Mouse (Mus musculus) embryonic facial prominence, embryonic 11.5 days (tissue): ENCODE measurements at regions not wholly inside any gene's neighbourhood (a gene's known extent, or its start where the extent isn't known, plus 50 kb on each side); places are given as distances from the start of the nearest gene placed in this dataset.

Experiments used
- ATAC-seq: fragments of 200-750 bp; cut with Nextera tagmentation; replicated peaks from 2 replicates; pipeline ENCODE4 v1.8.0; 2017; ENCODE audit warnings: low read depth; ENCODE audit not compliant: insufficient number of reproducible peaks, low FRiP score, low TSS enrichment
- DNase-seq: peaks from one replicate; pipeline ENCODE4 v3.0.0-alpha.2; 2015; ENCODE audit warnings: low spot score
- H3K27ac ChIP-seq: fragments of 300-500 bp; sonication (generic); replicated peaks from 2 replicates; pipeline ENCODE4 v1.5.1; 2014; ENCODE audit warnings: mild to moderate bottlenecking, low read depth, low read length, control low read depth
- H3K27me3 ChIP-seq: fragments of 300-500 bp; sonication (generic); 2 replicates; pipeline ENCODE4 v1.6.1; 2014; ENCODE audit warnings: mild to moderate bottlenecking, low read length, moderate library complexity, mixed read lengths; ENCODE audit not compliant: control insufficient read depth, insufficient read depth
- H3K36me3 ChIP-seq: fragments of 300-500 bp; sonication (generic); replicated peaks from 2 replicates; pipeline ENCODE4 v1.6.1; 2014; ENCODE audit warnings: low read depth, mild to moderate bottlenecking, low read length, moderate library complexity, mixed read lengths; ENCODE audit not compliant: control insufficient read depth, insufficient read depth
- H3K4me1 ChIP-seq: fragments of 300-500 bp; sonication (generic); 2 replicates; pipeline ENCODE4 v1.6.1; 2014; ENCODE audit warnings: low read length, mixed read lengths; ENCODE audit not compliant: control insufficient read depth, insufficient read depth
- H3K4me2 ChIP-seq: fragments of 300-500 bp; sonication (generic); 2 replicates; pipeline ENCODE4 v1.6.1; 2014; ENCODE audit warnings: low read depth, mild to moderate bottlenecking, control low read depth, low read length, moderate library complexity
- H3K4me3 ChIP-seq: fragments of 300-500 bp; sonication (generic); 2 replicates; pipeline ENCODE4 v1.5.1; 2014; ENCODE audit warnings: low read depth, low read length, control low read depth
- H3K9ac ChIP-seq: fragments of 300-500 bp; sonication (generic); replicated peaks from 2 replicates; pipeline ENCODE4 v1.6.1; 2014; ENCODE audit warnings: mild to moderate bottlenecking, control low read depth, low read length
- H3K9me3 ChIP-seq: fragments of 300-500 bp; sonication (generic); replicated peaks from 2 replicates; pipeline ENCODE4 v1.6.1; 2016; ENCODE audit warnings: mild to moderate bottlenecking, low read length, inconsistent platforms, mixed read lengths; ENCODE audit not compliant: control insufficient read depth
- WGBS: fragments of 180-500 bp; shearing (Covaris S2); extraction: QIAGEN DNeasy Blood & Tissue Kit; methylation state at CpG from one replicate; pipeline ENCODE4 v1.1.7; 2014; 5-methylcytosine and 5-hydroxymethylcytosine counted together

- Histone ChIP-seq H3K9me3 (no peaks in the 10 kb centered on the region), H3K4me3 (no peak overlapping the region), H3K4me2 (no peak overlapping the region), H3K4me1 (peaks cover 3% of the 10 kb centered on the region), H3K27me3 (no peaks in the 10 kb centered on the region), H3K27ac (no peak overlapping the region), H3K36me3 (no peaks in the 10 kb centered on the region), H3K9ac (no peak overlapping the region)
- WGBS: 49% methylated on average over 5 of the region's 5 CpGs
- ATAC-seq (no peak; the same call in 1 of the 2 replicates), DNase-seq (no peak)
These were observed 148.8 kb upstream of the Cd180 start for GRCm38 (mm10) chr13:102544359-102545165.

GRCm38 (mm10) chr13:102545845-102546615 lies 147.3 kb upstream of the Cd180 start:
- H3K9me3 ChIP-seq: no peaks in the 10 kb centered on the region

GRCm38 (mm10) chr13:102548252-102548651 lies 145.1 kb upstream of the Cd180 start:
- Histone ChIP-seq H3K27me3 (no peaks in the 10 kb centered on the region), H3K9ac (no peak overlapping the region), H3K36me3 (no peaks in the 10 kb centered on the region), H3K4me2 (no peak overlapping the region), H3K27ac (no peak overlapping the region), H3K9me3 (no peaks in the 10 kb centered on the region), H3K4me3 (no peak overlapping the region), H3K4me1 (peaks cover 3% of the 10 kb centered on the region)
- DNase-seq (peak; percentile 10), ATAC-seq (no peak)
- WGBS: 52% methylated on average over 6 of the region's 6 CpGs

More at GRCm38 (mm10) chr13:102545845-102546615, 147.3 kb upstream of the Cd180 start:
- no peak overlapping the region for H3K27ac ChIP-seq
- peak; percentile 70 for DNase-seq
- H3K9ac ChIP-seq: no peak overlapping the region
- ATAC-seq: 0 out of 2 replicates have a peak, but pooled peaks have one; percentile 64
- H3K4me2 ChIP-seq: no peak overlapping the region; the same call in 1 of the 2 replicates
- H3K36me3 ChIP-seq: no peaks in the 10 kb centered on the region
- 42% methylated on average over 17 of the region's 17 CpGs for whole genome bisulfite sequencing
- H3K27me3 ChIP-seq: no peaks in the 10 kb centered on the region
- H3K4me1 ChIP-seq: peaks cover 3% of the 10 kb centered on the region
- no peak overlapping the region for H3K4me3 ChIP-seq

GRCm38 (mm10) chr13:102566846-102567572 lies 126.3 kb upstream of the Cd180 start:
- ATAC-seq (no peak), DNase-seq (peak; percentile 64)
- Histone ChIP-seq H3K9me3 (no peaks in the 10 kb centered on the region), H3K27ac (no peak overlapping the region), H3K27me3 (peaks cover 2% of the 10 kb centered on the region; the same call in 1 of the 2 replicates), H3K4me3 (no peak overlapping the region), H3K9ac (no peak overlapping the region), H3K4me1 (no peaks in the 10 kb centered on the region), H3K36me3 (no peaks in the 10 kb centered on the region), H3K4me2 (no peak overlapping the region)
- WGBS: 45% methylated on average over 3 of the region's 3 CpGs

- no peaks in the 10 kb centered on the region for H3K4me1 ChIP-seq
- no peak overlapping the region for H3K4me2 ChIP-seq
- WGBS: 81% methylated on average over 3 of the region's 3 CpGs
- no peak overlapping the region for H3K4me3 ChIP-seq
- peaks cover 2% of the 10 kb centered on the region; the same call in 1 of the 2 replicates for H3K27me3 ChIP-seq
- no peak overlapping the region for H3K27ac ChIP-seq
- no peaks in the 10 kb centered on the region for H3K36me3 ChIP-seq
- H3K9me3 ChIP-seq: no peaks in the 10 kb centered on the region
- DNase-seq (no peak), ATAC-seq (no peak)
- H3K9ac ChIP-seq: no peak overlapping the region
These were observed 123.8 kb upstream of the Cd180 start for GRCm38 (mm10) chr13:102569580-102569979.

- Histone ChIP-seq H3K4me2 (no peak overlapping the region), H3K4me1 (no peaks in the 10 kb centered on the region), H3K9ac (no peak overlapping the region), H3K9me3 (no peaks in the 10 kb centered on the region), H3K36me3 (no peaks in the 10 kb centered on the region), H3K4me3 (no peak overlapping the region), H3K27ac (no peak overlapping the region), H3K27me3 (peaks cover 2% of the 10 kb centered on the region; the same call in 1 of the 2 replicates)
- DNase-seq (no peak), ATAC-seq (no peak)
- 95% methylated on average over 1 of the region's 1 CpGs for WGBS
These were observed 123.1 kb upstream of the Cd180 start for GRCm38 (mm10) chr13:102570286-102570685.

GRCm38 (mm10) chr13:102573286-102573921 lies 120.0 kb upstream of the Cd180 start:
- no peaks in the 10 kb centered on the region for H3K9me3 ChIP-seq
- H3K4me1 ChIP-seq: no peaks in the 10 kb centered on the region
- peaks cover 2% of the 10 kb centered on the region; the same call in 1 of the 2 replicates for H3K27me3 ChIP-seq
- H3K27ac ChIP-seq: no peak overlapping the region
- no peaks in the 10 kb centered on the region for H3K36me3 ChIP-seq
- no peak overlapping the region for H3K4me2 ChIP-seq
- H3K4me3 ChIP-seq: no peak overlapping the region
- no peak overlapping the region for H3K9ac ChIP-seq
- DNase-seq (no peak), ATAC-seq (no peak)
- 46% methylated on average over 5 of the region's 5 CpGs for WGBS
